Mouse (Mus musculus): ENCODE results near the gene Kcnj14.

Kcnj14 gene

GRCm38 (mm10) chr7:45797661-45798510 lies 26.7 kb downstream of the Kcnj14 start:
- no peak for DNase-seq (ENCODE audit: extremely low spot score, low read depth, low spot score)

GRCm38 (mm10) chr7:45796950-45797349 lies 27.6 kb downstream of the Kcnj14 start:
- DNase-seq (ENCODE audit: extremely low spot score, low read depth, low spot score): no peak

GRCm38 (mm10) chr7:45794971-45795370 lies 29.6 kb downstream of the Kcnj14 start:
- no peak for DNase-seq (ENCODE audit: extremely low spot score, low read depth, low spot score)

GRCm38 (mm10) chr7:45793969-45794585 lies 30.5 kb downstream of the Kcnj14 start:
- DNase-seq (ENCODE audit: extremely low spot score, low read depth, low spot score): no peak

GRCm38 (mm10) chr7:45793240-45793639 lies 31.3 kb downstream of the Kcnj14 start:
- DNase-seq (ENCODE audit: extremely low spot score, low read depth, low spot score): no peak

GRCm38 (mm10) chr7:45791756-45792490 lies 32.7 kb downstream of the Kcnj14 start:
- no peak for DNase-seq (ENCODE audit: extremely low spot score, low read depth, low spot score)

GRCm38 (mm10) chr7:45790721-45791120 lies 33.9 kb downstream of the Kcnj14 start:
- DNase-seq (ENCODE audit: extremely low spot score, low read depth, low spot score): no peak

GRCm38 (mm10) chr7:45787642-45788041 lies 36.9 kb downstream of the Kcnj14 start:
- DNase-seq (ENCODE audit: extremely low spot score, low read depth, low spot score): no peak

GRCm38 (mm10) chr7:45786661-45787413 lies 37.7 kb downstream of the Kcnj14 start:
- DNase-seq (ENCODE audit: extremely low spot score, low read depth, low spot score): no peak

- DNase-seq (ENCODE audit: extremely low spot score, low read depth, low spot score): peak; percentile 74
These were observed 38.4 kb downstream of the Kcnj14 start for GRCm38 (mm10) chr7:45786136-45786578.

- no peak for DNase-seq (ENCODE audit: extremely low spot score, low read depth, low spot score)
These were observed 39.0 kb downstream of the Kcnj14 start for GRCm38 (mm10) chr7:45785388-45786135.

GRCm38 (mm10) chr7:45784524-45785372 lies 39.8 kb downstream of the Kcnj14 start, which contains the start of gene Sult2b1:
Gene Sult2b1, minus strand, starts transcription at chr7:45784669.
- DNase-seq (ENCODE audit: extremely low spot score, low read depth, low spot score): peak; percentile 78

- no peak for DNase-seq (ENCODE audit: extremely low spot score, low read depth, low spot score)
These were observed 41.0 kb downstream of the Kcnj14 start, which contains the start of gene Lmtk3 for GRCm38 (mm10) chr7:45783511-45784091. Gene Lmtk3, plus strand, starts transcription at chr7:45783738.

- no peak for DNase-seq (ENCODE audit: extremely low spot score, low read depth, low spot score)
These were observed 42.3 kb downstream of the Kcnj14 start for GRCm38 (mm10) chr7:45782271-45782670.

- no peak for DNase-seq (ENCODE audit: extremely low spot score, low read depth, low spot score)
These were observed 45.4 kb downstream of the Kcnj14 start for GRCm38 (mm10) chr7:45779081-45779641.

GRCm38 (mm10) chr7:45775237-45775636 lies 49.3 kb downstream of the Kcnj14 start:
- no peak for DNase-seq (ENCODE audit: extremely low spot score, low read depth, low spot score)

- DNase-seq (ENCODE audit: extremely low spot score, low read depth, low spot score): no peak
These were observed 53.5 kb downstream of the Kcnj14 start for GRCm38 (mm10) chr7:45771101-45771500.

GRCm38 (mm10) chr7:45770427-45771082 lies 54.0 kb downstream of the Kcnj14 start:
- DNase-seq (ENCODE audit: extremely low spot score, low read depth, low spot score): no peak
